Mouse (Mus musculus): ENCODE data around the gene Ptch2. TPM values are rescaled to one million over a fixed set of nuclear protein-coding genes. Genes with fewer than 3 reads are reported as not detected.

The Ptch2 gene
- polyA plus RNA-seq, 1 experiment: 0.02 TPM

- no peak for TF ChIP-seq GATA1 (IDR thresholded peaks at IDR 0.05; ENCODE audit: low read length)
- TF ChIP-seq TAL1 (IDR thresholded peaks at IDR 0.05; ENCODE audit: low read length): no peak
- Histone ChIP-seq H3K9me3 (ENCODE audit: control insufficient read depth, low read length) (no peaks in the 10 kb centered on the region), H3K4me1 (ENCODE audit: control insufficient read depth) (peaks cover 18% of the 10 kb centered on the region), H3K27me3 (ENCODE audit: control insufficient read depth) (no peaks in the 10 kb centered on the region), H3K4me3 (replicated peaks) (no peak overlapping the region), H3K36me3 (ENCODE audit: control insufficient read depth) (peaks cover 93% of the 10 kb centered on the region)
Measured at GRCm38 (mm10) chr4:117068035-117068434, 27.8 kb upstream of the Ptch2 start.

- TF ChIP-seq GATA1 (IDR thresholded peaks at IDR 0.05; ENCODE audit: low read length) (no peak), TAL1 (IDR thresholded peaks at IDR 0.05; ENCODE audit: low read length) (no peak)
- H3K27me3 ChIP-seq (ENCODE audit: control insufficient read depth): no peaks in the 10 kb centered on the region
- no peak overlapping the region for H3K4me3 ChIP-seq (replicated peaks)
- H3K36me3 ChIP-seq (ENCODE audit: control insufficient read depth): peaks cover 94% of the 10 kb centered on the region
- H3K9me3 ChIP-seq (ENCODE audit: control insufficient read depth, low read length): no peaks in the 10 kb centered on the region
- peaks cover 17% of the 10 kb centered on the region for H3K4me1 ChIP-seq (ENCODE audit: control insufficient read depth)
Measured at GRCm38 (mm10) chr4:117069647-117070046, 26.2 kb upstream of the Ptch2 start.

GRCm38 (mm10) chr4:117070624-117071023 lies 25.3 kb upstream of the Ptch2 start:
- Histone ChIP-seq H3K9me3 (ENCODE audit: control insufficient read depth, low read length) (no peaks in the 10 kb centered on the region), H3K27me3 (ENCODE audit: control insufficient read depth) (no peaks in the 10 kb centered on the region), H3K4me1 (ENCODE audit: control insufficient read depth) (peaks cover 17% of the 10 kb centered on the region), H3K36me3 (ENCODE audit: control insufficient read depth) (peaks cover 95% of the 10 kb centered on the region), H3K4me3 (replicated peaks) (no peak overlapping the region)
- TF ChIP-seq GATA1 (IDR thresholded peaks at IDR 0.05; ENCODE audit: low read length) (no peak), TAL1 (IDR thresholded peaks at IDR 0.05; ENCODE audit: low read length) (no peak)

- Histone ChIP-seq H3K36me3 (ENCODE audit: control insufficient read depth) (peaks cover 96% of the 10 kb centered on the region), H3K9me3 (ENCODE audit: control insufficient read depth, low read length) (no peaks in the 10 kb centered on the region), H3K27me3 (ENCODE audit: control insufficient read depth) (no peaks in the 10 kb centered on the region), H3K4me1 (ENCODE audit: control insufficient read depth) (peaks cover 17% of the 10 kb centered on the region), H3K4me3 (replicated peaks) (no peak overlapping the region)
- TF ChIP-seq TAL1 (IDR thresholded peaks at IDR 0.05; ENCODE audit: low read length) (no peak), GATA1 (IDR thresholded peaks at IDR 0.05; ENCODE audit: low read length) (no peak)
Measured at GRCm38 (mm10) chr4:117071183-117071582, 24.7 kb upstream of the Ptch2 start.

- TF ChIP-seq GATA1 (IDR thresholded peaks at IDR 0.05; ENCODE audit: low read length): no peak
- TF ChIP-seq TAL1 (IDR thresholded peaks at IDR 0.05; ENCODE audit: low read length): peak; percentile 74; the same call in 2 of the 3 replicates
- Histone ChIP-seq H3K27me3 (ENCODE audit: control insufficient read depth) (peaks cover 4% of the 10 kb centered on the region), H3K36me3 (ENCODE audit: control insufficient read depth) (peaks cover 49% of the 10 kb centered on the region), H3K9me3 (ENCODE audit: control insufficient read depth, low read length) (no peaks in the 10 kb centered on the region), H3K4me3 (replicated peaks) (no peak overlapping the region), H3K4me1 (ENCODE audit: control insufficient read depth) (peaks cover 66% of the 10 kb centered on the region)
Measured at GRCm38 (mm10) chr4:117087948-117088640, 7.8 kb upstream of the Ptch2 start.

- Histone ChIP-seq H3K9me3 (ENCODE audit: control insufficient read depth, low read length) (no peaks in the 10 kb centered on the region), H3K4me1 (ENCODE audit: control insufficient read depth) (peaks cover 59% of the 10 kb centered on the region), H3K4me3 (replicated peaks) (no peak overlapping the region), H3K27me3 (ENCODE audit: control insufficient read depth) (peaks cover 21% of the 10 kb centered on the region), H3K36me3 (ENCODE audit: control insufficient read depth) (peaks cover 31% of the 10 kb centered on the region)
- TF ChIP-seq GATA1 (IDR thresholded peaks at IDR 0.05; ENCODE audit: low read length): peak; percentile 63
- TF ChIP-seq TAL1 (IDR thresholded peaks at IDR 0.05; ENCODE audit: low read length): peak; percentile 53; the same call in 2 of the 3 replicates
Measured at GRCm38 (mm10) chr4:117090586-117090985, 5.3 kb upstream of the Ptch2 start.

- no peaks in the 10 kb centered on the region; the same call in 1 of the 2 replicates for H3K9me3 ChIP-seq (ENCODE audit: control insufficient read depth, low read length)
- TF ChIP-seq GATA1 (IDR thresholded peaks at IDR 0.05; ENCODE audit: low read length): no peak
- TF ChIP-seq TAL1 (IDR thresholded peaks at IDR 0.05; ENCODE audit: low read length): no peak
- peaks cover 28% of the 10 kb centered on the region for H3K4me1 ChIP-seq (ENCODE audit: control insufficient read depth)
- H3K4me3 ChIP-seq (replicated peaks): no peak overlapping the region
- H3K27me3 ChIP-seq (ENCODE audit: control insufficient read depth): peaks cover 60% of the 10 kb centered on the region
- peaks cover 2% of the 10 kb centered on the region; the same call in 1 of the 2 replicates for H3K36me3 ChIP-seq (ENCODE audit: control insufficient read depth)
Measured at GRCm38 (mm10) chr4:117094626-117095361, 1.1 kb upstream of the Ptch2 start.

- peaks cover 11% of the 10 kb centered on the region for H3K4me1 ChIP-seq (ENCODE audit: control insufficient read depth)
- peaks cover 62% of the 10 kb centered on the region for H3K27me3 ChIP-seq (ENCODE audit: control insufficient read depth)
Measured at GRCm38 (mm10) chr4:117096666-117097065, 791 bp downstream of the Ptch2 start.

More at GRCm38 (mm10) chr4:117096666-117097065, 791 bp downstream of the Ptch2 start:
- no peaks in the 10 kb centered on the region; the same call in 1 of the 2 replicates for H3K9me3 ChIP-seq (ENCODE audit: control insufficient read depth, low read length)
- H3K4me3 ChIP-seq (replicated peaks): no peak overlapping the region
- no peak for TF ChIP-seq TAL1 (IDR thresholded peaks at IDR 0.05; ENCODE audit: low read length)
- no peaks in the 10 kb centered on the region for H3K36me3 ChIP-seq (ENCODE audit: control insufficient read depth)

All from erythroblast, embryonic 14.5 days (primary cell).